Mouse (Mus musculus) left cerebral cortex, postnatal 14 days (tissue): ENCODE measurements around the gene Tia1. TPM values are rescaled to one million over a fixed set of nuclear protein-coding genes. Genes with fewer than 3 reads are reported as not detected.

Source experiments
- DNase-seq, 2 experiments: peaks; one replicate each; pipeline ENCODE4 v3.0.0; 2021 to 2022; ENCODE audit warnings: low spot score in 2 of 2, mixed read lengths in 1 of 2
- intact Hi-C: fragments of 180-260 bp; cut with DNase I; formaldehyde crosslinking; loops from one replicate; pipeline ENCODE4 v1.15.1; 2025
- total RNA-seq, 2 experiments: library from RNA; stranded (reverse); gene quantifications; 2 replicates each; pipeline ENCODE4 v1.2.3; 2021

The Tia1 gene
- total RNA-seq, 2 experiments from 2014 or later: 106 to 107 TPM

DNA sequence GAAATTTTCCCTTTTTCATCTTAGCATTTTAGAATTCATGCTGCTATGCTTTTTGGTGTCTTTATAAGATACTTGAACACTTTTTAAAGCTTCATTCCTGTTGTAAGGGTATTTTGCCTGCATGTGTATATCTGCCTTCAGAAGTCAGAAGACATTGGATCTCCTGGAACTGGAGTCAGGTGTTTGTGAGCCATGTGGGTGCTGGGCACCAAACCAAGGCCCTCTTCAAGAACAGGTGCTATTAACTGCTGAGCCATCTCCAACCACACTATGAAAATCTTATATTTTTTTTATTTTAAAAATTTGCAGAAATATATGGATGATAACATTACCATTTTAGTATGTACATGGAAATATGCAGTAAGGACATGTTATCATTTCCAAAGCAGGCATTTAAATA, 2.3 kb downstream of the Tia1 start:
- intact Hi-C loops: no loop called here

DNA sequence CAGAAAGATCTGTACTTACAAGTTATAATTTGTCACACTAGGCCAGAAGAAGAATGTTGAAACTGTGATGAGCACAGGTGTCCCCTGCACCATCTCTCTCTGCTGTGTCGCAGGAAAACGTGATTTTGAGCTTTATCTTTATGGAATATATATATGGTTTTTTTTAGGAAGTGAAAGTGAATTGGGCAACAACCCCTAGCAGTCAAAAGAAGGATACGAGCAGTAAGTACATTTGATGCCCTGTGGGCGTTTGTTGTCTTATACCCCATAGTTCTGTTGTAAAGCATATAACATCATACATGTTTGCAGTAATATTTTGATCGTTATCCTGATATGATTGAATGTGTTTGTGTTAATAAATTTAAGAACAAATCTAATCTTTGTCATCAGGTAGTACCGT, 14.7 kb downstream of the Tia1 start:
- intact Hi-C loops: no loop called here
- no peak for DNase-seq

More for the DNA sequence above, 2.3 kb downstream of the Tia1 start:
- no peak for DNase-seq

DNA sequence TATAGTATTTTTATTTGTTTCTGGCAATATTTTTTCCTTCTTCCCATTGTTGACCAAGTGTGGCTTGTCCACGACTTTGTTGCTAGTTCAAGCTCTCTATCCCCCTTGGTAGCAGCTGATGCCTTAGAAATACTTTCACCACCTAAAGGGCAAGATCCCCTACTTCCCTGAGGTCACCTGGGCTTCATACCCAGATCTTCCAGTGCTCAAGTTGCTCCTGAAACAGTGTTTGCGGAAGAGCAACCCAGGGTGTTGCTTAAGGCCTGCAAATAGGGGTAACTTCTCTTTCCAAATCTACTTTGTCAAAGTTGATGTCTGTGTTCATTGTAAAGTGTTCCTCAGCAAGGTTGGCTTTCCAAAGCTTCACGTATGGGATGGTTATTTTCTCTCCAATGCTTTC, 15.2 kb downstream of the Tia1 start:
- no peak for DNase-seq
- intact Hi-C loops: no loop called here

DNA sequence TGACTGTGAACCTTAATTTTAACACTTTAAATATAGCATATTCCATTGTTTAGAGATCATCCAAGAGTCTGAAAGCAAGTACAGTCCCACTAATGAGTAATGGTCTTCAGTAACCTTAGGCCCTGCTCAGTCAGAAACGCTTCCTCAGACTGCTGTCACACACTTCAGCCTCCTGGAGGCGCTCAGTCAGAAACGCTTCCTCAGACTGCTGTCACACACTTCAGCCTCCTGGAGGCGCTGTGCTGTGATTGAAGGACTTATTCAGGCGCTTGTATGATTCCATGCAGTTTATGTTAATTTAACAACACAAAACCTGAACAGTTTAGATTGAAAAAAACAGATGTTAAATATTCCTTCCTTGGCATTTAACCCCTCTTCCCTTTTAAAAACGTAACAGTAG, 16.5 kb downstream of the Tia1 start:
- intact Hi-C loops: no loop called here
- DNase-seq: no peak

DNA sequence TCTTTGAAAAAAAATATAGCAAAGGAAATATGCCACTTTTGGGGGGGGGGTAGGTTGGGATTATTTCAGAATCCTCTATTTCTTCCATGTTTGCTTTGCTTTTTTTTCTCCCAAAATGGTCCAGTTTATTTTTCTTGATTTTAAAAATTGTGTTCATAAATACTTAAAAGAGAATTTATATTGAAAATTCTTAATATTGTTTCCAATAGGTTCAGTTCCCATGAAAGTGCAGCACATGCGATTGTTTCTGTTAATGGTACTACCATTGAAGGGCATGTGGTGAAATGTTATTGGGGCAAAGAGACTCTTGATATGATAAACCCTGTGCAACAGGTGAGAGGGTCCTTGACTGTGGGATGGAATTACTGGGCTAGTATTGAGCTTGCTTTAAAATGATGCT, 22.3 kb downstream of the Tia1 start, which contains the start of gene Gm44790:
Gm44790 (plus strand) TSS at position 301 of the 400 bp plus-strand sequence.
- intact Hi-C loops: no loop called here
- no peak for DNase-seq

DNA sequence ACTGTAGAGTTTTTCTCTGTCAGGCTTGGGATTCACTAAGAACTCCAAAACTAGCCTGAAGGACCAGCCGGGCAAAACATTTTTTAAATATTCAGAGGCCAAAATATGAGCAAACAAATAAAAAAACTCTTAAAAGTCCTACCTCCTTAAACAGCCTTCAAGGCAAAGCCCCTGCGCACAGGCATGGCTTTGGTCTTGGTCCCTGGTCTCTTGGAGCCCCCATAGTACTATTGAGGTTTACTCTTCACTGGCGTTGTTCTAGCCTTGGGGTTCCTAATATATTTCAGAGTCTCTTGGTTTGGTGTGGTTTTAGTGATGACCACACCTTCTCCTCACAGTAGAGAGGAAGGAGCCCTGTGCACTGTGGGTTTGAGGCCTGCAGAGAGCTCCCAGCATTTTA, 27.5 kb downstream of the Tia1 start:
- DNase-seq: no peak
- intact Hi-C loops: loop anchor here (10.0 kb wide), 1 partner anchor 233 kb away; the partner anchor contains the start of gene Mxd1

DNA sequence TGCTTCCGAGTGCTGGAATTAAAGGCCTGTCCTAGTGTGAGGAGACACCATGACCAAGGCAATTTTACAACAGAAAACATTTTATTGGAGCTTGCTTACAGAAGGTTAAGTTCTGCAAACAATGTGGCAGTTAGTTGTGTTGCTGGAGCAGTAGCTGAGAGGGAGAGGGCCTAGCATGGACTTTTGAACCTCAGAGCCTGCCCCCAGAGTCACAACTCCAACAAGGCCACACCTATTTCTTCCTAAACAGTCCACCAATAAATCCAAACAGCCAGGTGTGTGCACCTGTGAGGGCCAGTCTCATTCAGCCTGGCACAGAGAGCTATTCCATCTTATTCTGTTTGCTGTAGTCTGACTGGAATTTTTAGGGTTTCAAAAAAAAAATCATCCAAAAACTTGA, 29.7 kb downstream of the Tia1 start:
- intact Hi-C loops: loop anchor here (10.0 kb wide), 1 partner anchor 231 kb away; the partner anchor contains the start of gene Mxd1
- no peak for DNase-seq

DNA sequence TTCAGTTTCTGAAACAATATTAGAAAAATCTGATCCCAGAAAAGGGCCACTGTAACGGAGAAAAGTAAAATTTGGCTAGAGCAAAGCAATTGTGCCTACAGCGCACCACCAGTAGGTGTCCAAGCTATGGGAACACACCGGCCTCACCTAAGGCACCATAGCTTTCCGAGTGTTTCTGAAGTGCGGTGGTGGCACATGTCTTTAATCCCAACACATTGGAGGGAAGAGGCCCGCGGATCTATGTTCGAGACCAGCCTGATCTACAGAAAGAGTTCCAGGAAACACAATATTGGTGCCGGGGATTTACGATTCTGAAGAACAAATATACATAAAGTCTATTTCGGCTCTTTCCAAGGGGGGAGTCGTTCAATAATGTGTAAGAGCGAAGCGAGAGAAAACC, 33.7 kb downstream of the Tia1 start:
- peak; percentile 37 to 55 for DNase-seq
- intact Hi-C loops: loop anchor here (10.0 kb wide), 1 partner anchor 227 kb away; the partner anchor contains the start of gene Mxd1

DNA sequence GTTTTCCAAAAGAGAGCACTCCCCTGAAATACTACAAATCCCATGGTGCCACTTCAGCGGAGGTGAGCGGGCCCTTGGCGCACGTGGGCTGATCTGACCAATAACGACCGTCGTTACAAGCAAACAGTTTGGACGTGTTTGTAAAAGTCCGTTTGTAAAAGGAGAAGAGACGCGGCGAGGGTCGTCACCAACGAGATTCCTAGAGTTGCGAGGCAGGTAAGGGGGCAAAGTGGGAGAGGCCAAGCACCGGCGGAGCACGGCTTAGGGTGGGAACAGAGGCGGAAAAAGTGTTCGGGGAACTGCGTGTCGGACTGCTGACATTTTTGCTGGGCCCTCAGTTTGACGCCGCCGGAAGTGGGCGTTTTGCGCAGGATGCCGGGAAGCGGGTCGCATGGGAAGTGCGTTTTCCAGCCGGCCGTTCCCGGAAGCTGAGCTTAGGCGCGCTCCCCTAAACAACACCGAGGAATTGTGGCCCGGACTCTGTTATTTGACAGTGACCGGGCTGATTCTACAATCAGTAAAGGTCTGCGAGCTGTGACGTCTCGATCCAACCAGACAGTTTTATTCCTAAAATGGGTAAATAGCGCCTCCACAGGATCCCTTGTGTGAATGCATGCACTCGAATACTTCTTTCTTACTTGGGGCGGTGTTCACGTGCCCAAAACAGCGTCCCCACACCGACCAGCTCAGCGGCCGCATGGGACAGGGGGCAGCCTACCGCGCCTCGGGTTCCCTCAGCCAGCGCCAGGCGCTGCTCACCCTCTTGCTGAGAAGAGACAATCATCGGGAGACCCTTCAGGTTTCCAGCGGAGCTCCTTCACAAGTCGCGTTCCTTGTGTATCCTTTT, 34.5 kb downstream of the Tia1 start, which contains the start of gene C87436:
C87436 (plus strand) TSS at position 103 of the 847 bp plus-strand sequence.
- DNase-seq: peak; percentile 96
- intact Hi-C loops: loop anchor here (10.0 kb wide), 1 partner anchor 226 kb away; the partner anchor contains the start of gene Mxd1

DNA sequence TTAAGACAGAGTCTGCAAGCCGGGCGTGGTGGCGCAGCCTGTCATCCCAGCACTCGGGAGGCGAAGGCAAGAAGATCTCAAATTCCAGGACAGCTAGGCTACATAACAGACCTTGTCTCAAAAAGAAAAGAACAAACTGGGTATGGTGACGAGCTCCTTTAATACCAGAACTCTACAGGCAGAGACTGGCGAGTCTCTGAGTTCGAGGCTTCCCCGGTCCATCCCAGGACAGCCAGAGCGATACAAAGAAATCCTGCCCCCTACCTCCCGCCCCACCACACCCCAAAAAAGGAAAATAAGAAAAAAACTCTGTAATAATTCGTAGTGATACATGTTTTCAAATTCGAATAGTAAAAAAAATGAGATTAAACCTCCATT, 35.1 kb downstream of the Tia1 start:
- intact Hi-C loops: loop anchor here (10.0 kb wide), 1 partner anchor 226 kb away; the partner anchor contains the start of gene Mxd1
- no peak for DNase-seq

DNA sequence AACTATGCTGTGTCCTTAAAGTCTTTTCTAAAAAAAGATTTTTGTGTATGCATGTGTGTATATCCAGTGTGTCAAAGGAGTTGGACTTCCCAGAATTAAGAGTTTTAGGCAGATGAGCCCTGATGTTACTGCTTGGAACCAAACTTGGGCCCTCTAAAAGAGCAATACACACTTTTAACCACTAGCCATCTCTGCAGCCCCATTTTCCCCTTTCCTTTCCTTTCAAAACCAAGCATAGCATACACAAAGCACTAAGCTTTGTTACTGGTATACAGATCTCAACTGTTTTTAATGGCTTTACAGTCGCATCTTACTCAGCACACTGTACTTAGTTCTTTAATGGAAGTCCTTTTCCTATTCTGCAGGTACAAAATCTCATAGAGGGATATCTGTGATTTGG, 35.5 kb downstream of the Tia1 start:
- intact Hi-C loops: loop anchor here (10.0 kb wide), 1 partner anchor 225 kb away; the partner anchor contains the start of gene Mxd1
- no peak for DNase-seq

DNA sequence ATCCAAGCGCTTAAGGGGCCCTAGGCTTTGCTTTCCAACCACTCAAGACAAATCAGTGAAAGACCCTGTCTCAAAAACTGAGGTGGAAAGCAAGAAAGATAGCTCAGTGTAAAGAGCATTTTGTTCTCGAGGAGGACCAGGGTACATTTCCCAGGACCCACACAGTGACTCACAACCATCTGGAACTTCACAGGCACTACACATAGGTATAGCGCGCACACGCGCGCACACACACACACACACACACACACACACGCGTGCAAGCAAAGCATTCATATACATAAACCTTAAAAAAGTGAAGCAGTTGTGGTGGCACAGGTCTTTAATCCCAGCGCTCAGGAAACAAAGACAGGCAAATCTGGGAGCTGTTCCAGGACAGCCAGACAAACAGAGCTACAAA, 37.6 kb downstream of the Tia1 start:
- intact Hi-C loops: no loop called here
- peak in 1 of 2 experiments; percentile 12 for DNase-seq

DNA sequence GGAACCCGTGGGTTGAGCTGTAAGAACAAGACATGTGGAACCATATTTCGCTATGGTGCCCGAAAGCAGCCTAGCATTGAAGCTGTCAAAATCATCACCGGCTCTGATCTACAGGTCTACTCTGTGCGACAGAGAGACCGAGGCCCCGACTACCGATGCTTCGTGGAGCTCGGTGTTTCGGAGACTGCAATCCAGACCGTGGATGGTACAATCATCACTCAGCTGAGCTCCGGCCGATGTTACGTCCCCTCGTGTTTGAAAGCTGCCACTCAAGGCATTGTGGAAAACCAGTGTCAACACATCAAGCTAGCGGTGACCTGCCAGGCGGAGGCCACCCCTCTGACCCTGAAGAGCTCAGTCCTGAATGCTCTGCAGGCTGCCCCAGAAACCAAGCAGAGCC, 41.5 kb downstream of the Tia1 start:
- no peak for DNase-seq
- intact Hi-C loops: no loop called here

DNA sequence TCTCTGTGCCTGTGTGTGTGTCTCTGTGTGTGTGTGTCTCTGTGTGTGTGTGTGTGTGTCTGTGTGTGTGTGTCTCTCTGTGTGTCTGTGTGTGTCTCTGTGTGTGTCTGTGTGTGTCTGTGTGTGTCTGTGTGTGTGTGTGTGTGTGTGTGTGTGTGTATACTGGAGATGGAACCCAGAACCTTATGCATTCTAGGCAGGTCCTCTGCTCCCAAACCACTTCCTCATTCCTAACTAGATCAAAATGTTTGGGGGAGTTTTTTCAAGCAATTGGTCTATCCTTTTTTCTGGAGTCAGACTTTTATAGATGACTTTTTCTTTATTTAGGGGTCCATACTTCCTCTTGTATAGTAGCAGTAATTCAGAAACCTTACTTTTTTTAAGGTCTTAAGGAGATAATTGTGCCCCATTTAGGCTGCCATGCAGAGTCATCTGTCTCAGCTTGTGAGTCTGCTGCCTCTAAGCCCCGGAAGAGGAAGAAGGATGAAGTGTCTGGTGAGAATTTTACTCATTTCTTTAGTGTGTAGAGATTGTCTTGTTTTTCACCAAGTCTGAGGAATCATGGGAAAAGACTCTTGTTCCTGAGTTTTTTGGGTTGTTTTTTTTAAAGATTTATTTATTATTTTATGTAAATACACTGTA, 43.0 kb downstream of the Tia1 start:
- intact Hi-C loops: no loop called here
- no peak for DNase-seq

DNA sequence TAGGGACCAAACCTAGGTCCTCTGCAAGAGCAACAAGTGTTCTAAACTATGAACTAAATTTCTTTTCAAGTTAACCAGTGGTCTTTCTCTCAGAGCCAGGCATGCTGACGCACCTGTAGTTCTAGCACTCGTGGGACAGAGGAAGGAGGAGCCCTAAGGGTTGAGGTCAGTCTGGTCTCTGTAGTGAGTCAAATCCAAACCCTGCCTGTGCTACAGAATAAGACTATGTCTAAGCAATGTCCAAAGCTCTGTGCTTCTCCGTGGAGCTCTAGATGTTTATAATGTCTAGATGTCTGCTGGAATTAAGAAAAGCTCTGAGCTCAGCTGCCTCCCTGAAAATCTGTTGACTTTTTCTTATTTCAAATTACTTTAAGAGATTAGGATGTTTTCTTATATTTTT, 52.7 kb downstream of the Tia1 start:
- no peak for DNase-seq
- intact Hi-C loops: no loop called here

DNA sequence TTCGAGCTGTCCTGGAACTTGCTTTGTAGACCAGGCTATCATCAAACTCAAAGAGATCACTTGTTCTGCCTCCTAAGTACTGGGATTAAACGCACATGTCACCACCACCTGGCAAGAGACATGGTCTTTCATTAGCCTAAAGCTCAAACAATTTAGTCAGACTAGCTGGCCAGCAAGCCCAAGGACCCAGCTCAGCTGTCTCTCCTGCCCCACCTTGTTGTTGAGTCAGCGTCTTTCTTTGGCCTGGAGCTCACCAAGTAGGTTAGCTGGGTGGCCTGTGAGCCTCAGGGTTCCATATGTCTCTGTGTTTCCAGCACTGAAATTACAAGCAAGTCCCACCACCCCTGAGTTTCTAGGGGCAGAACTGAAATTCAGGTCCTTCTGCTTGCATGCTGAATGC, 59.1 kb downstream of the Tia1 start:
- intact Hi-C loops: no loop called here
- DNase-seq: no peak

DNA sequence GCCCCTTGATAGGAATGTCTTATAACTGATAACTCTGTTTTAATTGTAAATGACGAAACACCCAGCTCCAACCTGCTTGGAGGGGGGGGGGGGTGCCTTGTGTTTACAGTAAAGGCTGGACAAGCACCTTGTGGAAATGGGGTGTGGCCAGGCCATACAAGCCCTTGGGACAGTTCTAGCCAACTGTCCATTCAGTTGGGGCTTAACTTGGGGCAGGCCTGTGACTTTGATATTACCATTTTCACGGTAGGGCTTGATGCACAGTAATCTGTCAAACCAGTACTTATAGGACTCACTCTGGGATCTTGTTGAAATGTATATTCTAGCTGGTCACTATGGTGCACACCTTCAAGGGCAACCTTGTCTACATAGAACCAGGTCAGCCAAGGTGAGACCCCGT, 67.3 kb downstream of the Tia1 start:
- intact Hi-C loops: loop anchor here (5.0 kb wide), 1 partner anchor 196 kb away; the partner anchor contains the start of gene Mxd1
- DNase-seq: no peak

DNA sequence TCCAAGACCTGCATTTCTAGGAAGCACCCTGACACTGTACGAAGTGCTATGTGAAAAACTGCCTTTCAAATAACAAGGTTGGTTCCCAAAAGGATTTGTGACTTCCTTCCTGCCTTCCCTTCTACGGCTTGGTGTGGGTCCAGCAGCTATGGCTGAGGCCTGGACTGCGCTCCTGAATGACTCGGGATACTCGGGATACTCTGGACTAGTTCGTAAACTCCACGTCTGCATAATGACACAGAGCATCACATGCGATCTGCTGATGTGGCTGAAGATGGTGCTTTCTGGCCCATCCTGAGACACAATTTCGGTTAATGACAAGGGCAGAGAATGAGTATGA, 67.7 kb downstream of the Tia1 start:
- intact Hi-C loops: loop anchor here (1.0 to 5.0 kb wide), 2 partner anchors 55 to 196 kb away; partner anchors contain the start of genes Mxd1 and Pcbp1
- no peak for DNase-seq

DNA sequence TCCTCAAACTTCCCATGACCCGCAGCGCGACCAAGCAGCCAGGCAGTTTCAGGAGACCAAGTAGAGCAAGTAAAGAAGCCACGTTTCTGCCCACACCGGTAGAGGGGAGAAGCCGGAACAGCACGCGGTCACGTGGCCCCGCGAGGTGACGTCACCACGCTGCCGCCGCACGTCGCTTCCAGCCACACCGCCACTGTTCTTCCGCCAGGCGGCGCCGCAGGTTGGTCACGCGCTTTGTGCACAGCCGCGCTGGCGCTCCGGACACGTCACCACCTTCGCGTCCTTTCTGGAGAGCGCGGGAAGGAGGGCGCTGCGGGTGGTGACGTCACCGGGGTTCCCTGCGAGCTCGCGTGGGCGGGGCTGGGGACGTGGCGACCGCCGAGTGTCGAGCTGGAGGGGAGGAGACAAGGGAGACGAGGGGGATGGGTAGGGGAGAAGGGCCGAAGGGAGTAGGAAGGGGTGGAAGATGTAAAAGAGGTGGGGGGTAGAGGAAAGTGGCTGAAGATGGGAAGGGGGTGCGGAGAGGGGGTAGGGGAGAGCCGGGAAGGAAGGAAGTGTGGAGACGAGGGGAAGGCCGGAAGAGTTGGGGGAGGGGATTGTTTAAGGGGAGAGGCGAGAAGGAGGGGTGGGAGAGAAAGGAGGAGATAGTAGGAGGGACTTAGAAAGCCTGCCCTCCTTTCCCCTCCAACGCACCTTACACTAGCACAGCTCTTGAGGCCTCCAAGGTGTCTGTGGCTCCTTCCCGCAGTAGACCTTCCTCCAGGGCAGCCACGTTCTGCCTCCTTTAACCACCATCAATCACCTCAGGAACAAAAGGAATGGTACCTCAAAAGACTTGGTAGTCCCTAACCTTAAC, 68.3 kb downstream of the Tia1 start:
- peak; percentile 100 for DNase-seq
- intact Hi-C loops: loop anchor here (1.0 to 5.0 kb wide), 2 partner anchors 54 to 195 kb away; partner anchors contain the start of genes Mxd1 and Pcbp1
